Mouse (Mus musculus) kidney, adult 8-10 months (tissue): ENCODE data around the gene Agap1.

Experiments used
- DNase-seq, 2 experiments: peaks; one replicate each; pipeline ENCODE4 v3.0.0; 2022

Agap1 gene

GRCm38 (mm10) chr1:89547525-89548504 is 93.2 kb downstream of the Agap1 start:
- DNase-seq: no peak

GRCm38 (mm10) chr1:89550061-89550869 is 95.7 kb downstream of the Agap1 start:
- no peak for DNase-seq

- DNase-seq: no peak
Observed at GRCm38 (mm10) chr1:89552470-89552869, 97.9 kb downstream of the Agap1 start.

GRCm38 (mm10) chr1:89553791-89554190 is 99.2 kb downstream of the Agap1 start:
- DNase-seq: no peak

- peak; percentile 79 to 89 for DNase-seq
Observed at GRCm38 (mm10) chr1:89554969-89555856, 100.6 kb downstream of the Agap1 start.

- no peak for DNase-seq
Observed at GRCm38 (mm10) chr1:89556006-89556405, 101.4 kb downstream of the Agap1 start.

GRCm38 (mm10) chr1:89557401-89557800 is 102.8 kb downstream of the Agap1 start:
- no peak for DNase-seq

GRCm38 (mm10) chr1:89558080-89558479 is 103.5 kb downstream of the Agap1 start:
- DNase-seq: no peak

- DNase-seq: no peak
Observed at GRCm38 (mm10) chr1:89563399-89563798, 108.8 kb downstream of the Agap1 start.

GRCm38 (mm10) chr1:89566578-89567488 is 112.2 kb downstream of the Agap1 start:
- DNase-seq: no peak

GRCm38 (mm10) chr1:89568546-89569405 is 114.2 kb downstream of the Agap1 start:
- DNase-seq: no peak

- DNase-seq: peak in 1 of 2 experiments; percentile 24
Observed at GRCm38 (mm10) chr1:89570522-89571299, 116.1 kb downstream of the Agap1 start.

- DNase-seq: no peak
Observed at GRCm38 (mm10) chr1:89573486-89573885, 118.9 kb downstream of the Agap1 start.

GRCm38 (mm10) chr1:89574941-89575890 is 120.6 kb downstream of the Agap1 start:
- DNase-seq: peak in 1 of 2 experiments; percentile 21

GRCm38 (mm10) chr1:89576174-89576890 is 121.7 kb downstream of the Agap1 start:
- no peak for DNase-seq

- no peak for DNase-seq
Observed at GRCm38 (mm10) chr1:89576985-89577384, 122.4 kb downstream of the Agap1 start.
